18 mouse cellular contexts compared by ENCODE assay signal in genomic region chr10:75895730-75896129, GRCm38 (mm10). TPM values are rescaled to one million over a fixed set of nuclear protein-coding genes. Genes with fewer than 3 reads are reported as not detected.
"Had no signal": no experiment of that assay in that cellular context is flagged by ENCODE, and none has a peak within 500 bp of the region (broad histone marks: within the 10 kb centered on the region; RNA-seq: fewer than 3 reads in every experiment).

No protein-coding gene starts in this region.

- H3K27ac ChIP-seq: lung, embryonic 15.5 days; macrophage; midbrain, embryonic 13.5 days; midbrain, embryonic 15.5 days; neural tube, embryonic 12.5 days; stomach, embryonic 15.5 days; stomach, postnatal 0 days had no signal

- H3K4me2 ChIP-seq: lung, embryonic 15.5 days; midbrain, embryonic 11.5 days; midbrain, embryonic 13.5 days; midbrain, embryonic 15.5 days; neural tube, embryonic 12.5 days; stomach, embryonic 15.5 days had no signal

- H3K4me3 ChIP-seq: lung, embryonic 15.5 days; megakaryocyte, embryonic 14.5 days; midbrain, embryonic 13.5 days; midbrain, embryonic 15.5 days; neural tube, embryonic 12.5 days; stomach, embryonic 15.5 days had no signal

- H3K9ac ChIP-seq: lung, embryonic 15.5 days; midbrain, embryonic 13.5 days; midbrain, embryonic 15.5 days; neural tube, embryonic 12.5 days; stomach, embryonic 15.5 days had no signal

- ATAC-seq: lung, postnatal 0 days; midbrain, embryonic 13.5 days; midbrain, embryonic 15.5 days had no signal

- DNase-seq: lung, adult 2 months; lung, postnatal 14 days; lung, postnatal 36 days; right cerebral cortex, postnatal 14 days; thymus, adult 2 months; thymus, postnatal 25 days; thymus, postnatal 4 days had no signal

- H3K27me3 ChIP-seq: lung, embryonic 15.5 days; megakaryocyte, embryonic 14.5 days; midbrain, embryonic 13.5 days; midbrain, embryonic 15.5 days; neural tube, embryonic 12.5 days; stomach, embryonic 15.5 days had no signal

- H3K9me3 ChIP-seq: lung, embryonic 15.5 days; megakaryocyte, embryonic 14.5 days; midbrain, embryonic 13.5 days; midbrain, embryonic 15.5 days; neural tube, embryonic 12.5 days; stomach, embryonic 15.5 days had no signal

RNA-seq across cellular contexts. Expression of gene Derl3, which starts 2.5 kb away (rescaled TPM):
- polyA plus RNA-seq: macrophage had no signal

RNA-seq across cellular contexts. Expression of gene Mmp11, which starts 40.6 kb away (rescaled TPM):
- total RNA-seq: monocyte, adult 5-6 weeks had no signal
